Mouse (Mus musculus) embryonic facial prominence, embryonic 10.5 days (tissue): Measurements from ENCODE around the gene Gemin5. TPM values are rescaled to one million over a fixed set of nuclear protein-coding genes. Genes with fewer than 3 reads are reported as not detected.
"Not testable (repeated sequence)": the region's sequence is repeated elsewhere in the genome, so short reads cannot be mapped to it uniquely, and the experiment has no call there.

Experiments
- DNase-seq: peaks from one replicate; pipeline ENCODE4 v3.0.0-alpha.2; 2017; ENCODE audit warnings: low spot score
- H3K27ac ChIP-seq: fragments of 300-500 bp; sonication (generic); replicated peaks from 2 replicates; pipeline ENCODE4 v1.5.1; 2016; ENCODE audit warnings: mild to moderate bottlenecking
- H3K27me3 ChIP-seq: fragments of 300-500 bp; sonication (generic); replicated peaks from 2 replicates; pipeline ENCODE4 v1.6.1; 2016; ENCODE audit warnings: low read depth, mild to moderate bottlenecking; ENCODE audit not compliant: poor library complexity, severe bottlenecking
- H3K36me3 ChIP-seq: fragments of 300-500 bp; sonication (generic); replicated peaks from 2 replicates; pipeline ENCODE4 v1.6.1; 2016; ENCODE audit warnings: mild to moderate bottlenecking, moderate library complexity
- H3K4me1 ChIP-seq: fragments of 300-500 bp; sonication (generic); 2 replicates; pipeline ENCODE4 v1.6.1; 2016
- H3K4me3 ChIP-seq: fragments of 300-500 bp; sonication (generic); 2 replicates; pipeline ENCODE4 v1.5.1; 2016; ENCODE audit warnings: mild to moderate bottlenecking, moderate library complexity
- H3K9me3 ChIP-seq: fragments of 300-500 bp; sonication (generic); 2 replicates; pipeline ENCODE4 v1.6.1; 2016; ENCODE audit warnings: mild to moderate bottlenecking
- WGBS: fragments of 180-500 bp; shearing (Covaris S2); methylation state at CpG from one replicate; pipeline ENCODE4 v1.1.7; 2016; 5-methylcytosine and 5-hydroxymethylcytosine counted together
- polyA plus RNA-seq: library from polyadenylated mRNA; unstranded; fragments of >200 nt; fragmentation: Nextera tagmentation; extraction: Ambion mirVana; gene quantifications from 2 replicates; pipeline ENCODE4 v1.2.1, GENCODE M21; 2016

Gemin5 gene
- polyA plus RNA-seq, 1 experiment from 2014 or later, result 39.6 TPM

- Histone ChIP-seq H3K36me3 (peaks cover under 1% of the 10 kb centered on the region; the same call in 1 of the 2 replicates), H3K27me3 (peaks cover 16% of the 10 kb centered on the region), H3K4me1 (peaks cover 28% of the 10 kb centered on the region), H3K4me3 (peak overlapping the region; percentile 98), H3K9me3 (no peaks in the 10 kb centered on the region), H3K27ac (peak overlapping the region; percentile 97)
- WGBS, result 86% methylated on average over 9 of the region's 9 CpGs
- DNase-seq, result no peak
Observed at GRCm38 (mm10) chr11:58102581-58103343, 65.6 kb downstream of the Gemin5 start.

GRCm38 (mm10) chr11:58102146-58102545 lies 66.2 kb downstream of the Gemin5 start:
- H3K9me3 ChIP-seq, result no peaks in the 10 kb centered on the region
- H3K27ac ChIP-seq, result no peak overlapping the region
- 84% methylated on average over 3 of the region's 3 CpGs for WGBS
- H3K4me3 ChIP-seq, result no peak overlapping the region
- H3K36me3 ChIP-seq, result no peaks in the 10 kb centered on the region
- DNase-seq, result no peak
- peaks cover 32% of the 10 kb centered on the region for H3K4me1 ChIP-seq
- H3K27me3 ChIP-seq, result peaks cover 22% of the 10 kb centered on the region

GRCm38 (mm10) chr11:58101194-58101720 lies 67.1 kb downstream of the Gemin5 start:
- Histone ChIP-seq H3K36me3 (no peaks in the 10 kb centered on the region), H3K4me1 (peaks cover 32% of the 10 kb centered on the region), H3K27ac (no peak overlapping the region), H3K9me3 (no peaks in the 10 kb centered on the region), H3K27me3 (peaks cover 31% of the 10 kb centered on the region), H3K4me3 (no peak overlapping the region)
- DNase-seq, result no peak
- WGBS, result 79% methylated on average over 4 of the region's 4 CpGs

DNA sequence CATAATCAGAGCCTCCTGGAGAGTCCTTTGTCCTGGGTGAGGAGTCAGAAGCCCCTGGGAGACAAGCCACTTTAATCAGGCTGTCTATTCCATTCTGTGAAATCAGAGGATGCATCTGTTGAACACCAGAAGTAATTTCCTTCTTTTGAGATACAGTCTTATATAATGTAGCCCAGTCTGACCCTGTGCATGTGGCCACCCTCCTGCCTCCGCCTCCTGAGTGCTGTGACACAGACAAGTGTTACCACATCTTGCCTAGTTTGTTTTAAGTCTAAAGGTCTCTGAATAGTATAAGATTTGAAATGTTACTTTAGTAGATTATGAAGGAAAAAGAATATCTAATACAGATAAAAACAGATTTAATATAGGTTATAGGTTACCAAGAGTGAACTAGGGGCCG lies 68.3 kb downstream of the Gemin5 start:
- Histone ChIP-seq H3K36me3 (no peaks in the 10 kb centered on the region), H3K9me3 (no peaks in the 10 kb centered on the region), H3K27me3 (peaks cover 40% of the 10 kb centered on the region), H3K4me3 (no peak overlapping the region), H3K4me1 (peaks cover 27% of the 10 kb centered on the region), H3K27ac (no peak overlapping the region)
- DNase-seq, result no peak
- WGBS, result 88% methylated on average over 2 of the region's 2 CpGs

GRCm38 (mm10) chr11:58098366-58098720 lies 70.0 kb downstream of the Gemin5 start:
- Histone ChIP-seq H3K27me3 (peaks cover 40% of the 10 kb centered on the region), H3K4me1 (peaks cover 20% of the 10 kb centered on the region)
- DNase-seq, H3K36me3 ChIP-seq, H3K27ac ChIP-seq, H3K9me3 ChIP-seq, H3K4me3 ChIP-seq: not testable (repeated sequence)
- WGBS, result 63% methylated on average over 5 of the region's 5 CpGs

GRCm38 (mm10) chr11:58097621-58098365 lies 70.5 kb downstream of the Gemin5 start:
- peaks cover 40% of the 10 kb centered on the region for H3K27me3 ChIP-seq
- H3K9me3 ChIP-seq, result no peaks in the 10 kb centered on the region
- peak; percentile 33 for DNase-seq
- H3K4me1 ChIP-seq, result peaks cover 20% of the 10 kb centered on the region
- H3K4me3 ChIP-seq, result peak overlapping the region; percentile 58
- no peak overlapping the region for H3K27ac ChIP-seq
- 1% methylated on average over 34 of the region's 38 CpGs for WGBS
- H3K36me3 ChIP-seq, result no peaks in the 10 kb centered on the region

GRCm38 (mm10) chr11:58096821-58097620 lies 71.3 kb downstream of the Gemin5 start:
- no peaks in the 10 kb centered on the region for H3K9me3 ChIP-seq
- 53% methylated on average over 20 of the region's 20 CpGs for WGBS
- DNase-seq, result no peak
- no peak overlapping the region for H3K27ac ChIP-seq
- H3K27me3 ChIP-seq, result peaks cover 40% of the 10 kb centered on the region
- H3K36me3 ChIP-seq, result no peaks in the 10 kb centered on the region
- peak overlapping the region; percentile 58 for H3K4me3 ChIP-seq
- peaks cover 21% of the 10 kb centered on the region for H3K4me1 ChIP-seq

- 90% methylated on average over 5 of the region's 5 CpGs for WGBS
- no peak for DNase-seq
- Histone ChIP-seq H3K27me3 (peaks cover 40% of the 10 kb centered on the region), H3K27ac (no peak overlapping the region), H3K36me3 (no peaks in the 10 kb centered on the region), H3K4me3 (no peak overlapping the region), H3K4me1 (peaks cover 21% of the 10 kb centered on the region), H3K9me3 (no peaks in the 10 kb centered on the region)
Observed at GRCm38 (mm10) chr11:58096160-58096559, 72.2 kb downstream of the Gemin5 start.

- H3K36me3 ChIP-seq, result no peaks in the 10 kb centered on the region
- WGBS, result 85% methylated on average over 1 of the region's 1 CpGs
- no peak for DNase-seq
- H3K27ac ChIP-seq, result no peak overlapping the region
- H3K9me3 ChIP-seq, result no peaks in the 10 kb centered on the region
- H3K4me1 ChIP-seq, result peaks cover 21% of the 10 kb centered on the region
- peaks cover 40% of the 10 kb centered on the region for H3K27me3 ChIP-seq
- H3K4me3 ChIP-seq, result no peak overlapping the region
Observed at GRCm38 (mm10) chr11:58095561-58095960, 72.8 kb downstream of the Gemin5 start.

DNA sequence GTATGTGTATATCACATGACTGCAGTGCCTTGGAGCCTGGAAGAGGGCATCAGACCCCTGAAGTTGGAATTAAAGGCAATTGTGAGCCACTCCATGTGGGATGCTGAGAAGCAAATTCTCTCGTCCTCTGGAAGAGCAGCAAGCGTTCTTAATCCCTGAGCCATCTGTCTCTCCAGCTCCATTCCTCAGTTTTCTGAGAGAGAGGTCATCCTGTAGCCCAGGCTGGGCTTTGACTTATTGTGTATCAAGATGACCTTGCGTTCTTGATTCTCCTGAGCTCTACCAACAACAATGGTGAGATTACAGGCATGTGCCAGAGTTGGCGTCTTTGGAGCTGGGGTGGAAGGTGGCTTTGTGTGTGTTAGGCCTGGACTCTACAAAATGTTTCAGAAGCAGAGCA lies 73.6 kb downstream of the Gemin5 start:
- DNase-seq, result no peak
- no peak overlapping the region for H3K27ac ChIP-seq
- H3K4me1 ChIP-seq, result peaks cover 21% of the 10 kb centered on the region
- whole genome bisulfite sequencing, result 71% methylated on average over 4 of the region's 4 CpGs
- H3K27me3 ChIP-seq, result peaks cover 40% of the 10 kb centered on the region
- no peaks in the 10 kb centered on the region for H3K9me3 ChIP-seq
- H3K36me3 ChIP-seq, result no peaks in the 10 kb centered on the region
- H3K4me3 ChIP-seq, result no peak overlapping the region

GRCm38 (mm10) chr11:58093021-58093528 lies 75.3 kb downstream of the Gemin5 start, which contains the start of gene Gm12248:
Gm12248 (minus strand) TSS chr11:58093134.
- Histone ChIP-seq H3K27ac (peak within 1 kb of the TSS; percentile 31; the same call in 1 of the 2 replicates), H3K36me3 (no peaks in the 10 kb centered on the region), H3K27me3 (peaks cover 27% of the 10 kb centered on the region), H3K4me1 (peaks cover 21% of the 10 kb centered on the region), H3K4me3 (peak within 1 kb of the TSS; percentile 35), H3K9me3 (no peaks in the 10 kb centered on the region)
- 15% methylated on average over 12 of the region's 12 CpGs for WGBS
- DNase-seq, result peak; percentile 65

DNA sequence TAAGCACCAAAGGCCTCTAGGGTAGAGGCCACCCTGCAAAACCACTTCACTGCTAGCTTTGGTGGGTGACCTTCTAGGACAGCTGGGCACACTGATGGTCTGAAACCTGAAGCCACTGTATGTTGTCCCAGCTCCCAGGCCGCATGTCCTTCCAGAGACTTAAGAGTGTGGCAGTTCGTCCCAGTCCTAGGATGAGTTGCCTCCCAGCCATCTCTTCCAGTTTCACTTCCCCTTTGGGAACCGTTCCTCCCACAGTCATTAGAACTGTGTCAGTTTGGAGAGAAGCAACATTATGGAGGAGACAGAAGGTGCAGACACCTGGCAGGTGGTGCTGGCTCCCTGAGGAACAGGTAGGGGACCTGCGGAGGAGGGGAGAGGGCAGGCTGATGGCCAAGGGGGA lies 75.8 kb downstream of the Gemin5 start:
- Histone ChIP-seq H3K36me3 (no peaks in the 10 kb centered on the region), H3K9me3 (no peaks in the 10 kb centered on the region), H3K4me3 (peak overlapping the region; percentile 35; the same call in 1 of the 2 replicates), H3K4me1 (peaks cover 16% of the 10 kb centered on the region), H3K27me3 (peaks cover 22% of the 10 kb centered on the region), H3K27ac (peak overlapping the region; percentile 31; the same call in 1 of the 2 replicates)
- 51% methylated on average over 4 of the region's 4 CpGs for WGBS
- no peak for DNase-seq
